Mouse (Mus musculus) neural tube, embryonic 13.5 days (tissue): ENCODE measurements around the gene Iqgap2. TPM values are rescaled to one million over a fixed set of nuclear protein-coding genes. Genes with fewer than 3 reads are reported as not detected.

Experiments
- ATAC-seq: fragments of 200-750 bp; cut with Nextera tagmentation; 2 replicates; pipeline ENCODE4 v1.8.0; 2017; ENCODE audit warnings: low read depth, mild to moderate bottlenecking, moderate TSS enrichment, moderate library complexity
- H3K27ac ChIP-seq: fragments of 300-500 bp; sonication (generic); replicated peaks from 2 replicates; pipeline ENCODE4 v1.5.1; 2015; ENCODE audit warnings: moderate library complexity, mild to moderate bottlenecking, inconsistent platforms
- H3K27me3 ChIP-seq: fragments of 300-500 bp; sonication (generic); 2 replicates; pipeline ENCODE4 v1.6.1; 2015; ENCODE audit warnings: mild to moderate bottlenecking, inconsistent platforms
- H3K36me3 ChIP-seq: fragments of 300-500 bp; sonication (generic); 2 replicates; pipeline ENCODE4 v1.6.1; 2015; ENCODE audit warnings: mild to moderate bottlenecking, inconsistent platforms
- H3K4me1 ChIP-seq: fragments of 300-500 bp; sonication (generic); replicated peaks from 2 replicates; pipeline ENCODE4 v1.6.1; 2015; ENCODE audit warnings: inconsistent platforms
- H3K4me2 ChIP-seq: fragments of 300-500 bp; sonication (generic); 2 replicates; pipeline ENCODE4 v1.6.1; 2015; ENCODE audit warnings: inconsistent platforms, mild to moderate bottlenecking, moderate library complexity
- H3K4me3 ChIP-seq: fragments of 300-500 bp; sonication (generic); 2 replicates; pipeline ENCODE4 v1.5.1; 2015; ENCODE audit warnings: mild to moderate bottlenecking, inconsistent platforms
- H3K9ac ChIP-seq: fragments of 300-500 bp; sonication (generic); 2 replicates; pipeline ENCODE4 v1.6.1; 2015; ENCODE audit warnings: moderate library complexity, mild to moderate bottlenecking, inconsistent platforms
- H3K9me3 ChIP-seq: fragments of 300-500 bp; sonication (generic); 2 replicates; pipeline ENCODE4 v1.6.1; 2016; ENCODE audit warnings: inconsistent platforms
- WGBS: fragments of 180-500 bp; shearing (Covaris S2); methylation state at CpG from one replicate; pipeline ENCODE4 v1.1.7; 2015; 5-methylcytosine and 5-hydroxymethylcytosine counted together
- polyA plus RNA-seq: library from polyadenylated mRNA; unstranded; fragments of >200 nt; fragmentation: Nextera tagmentation; extraction: Ambion mirVana; gene quantifications from 2 replicates; pipeline ENCODE4 v1.2.1, GENCODE M21; 2015

The Iqgap2 gene
- polyA plus RNA-seq, 1 experiment from 2014 or later, result 2.7 TPM

GRCm38 (mm10) chr13:95715356-95715755 is 176.4 kb downstream of the Iqgap2 start:
- Histone ChIP-seq H3K9me3 (no peaks in the 10 kb centered on the region), H3K4me1 (peaks cover 4% of the 10 kb centered on the region; the same call in 1 of the 2 replicates), H3K9ac (no peak overlapping the region), H3K27me3 (no peaks in the 10 kb centered on the region), H3K4me2 (no peak overlapping the region), H3K36me3 (no peaks in the 10 kb centered on the region), H3K4me3 (no peak overlapping the region), H3K27ac (no peak overlapping the region)
- WGBS, result 77% methylated on average over 4 of the region's 4 CpGs
- no peak for ATAC-seq

DNA sequence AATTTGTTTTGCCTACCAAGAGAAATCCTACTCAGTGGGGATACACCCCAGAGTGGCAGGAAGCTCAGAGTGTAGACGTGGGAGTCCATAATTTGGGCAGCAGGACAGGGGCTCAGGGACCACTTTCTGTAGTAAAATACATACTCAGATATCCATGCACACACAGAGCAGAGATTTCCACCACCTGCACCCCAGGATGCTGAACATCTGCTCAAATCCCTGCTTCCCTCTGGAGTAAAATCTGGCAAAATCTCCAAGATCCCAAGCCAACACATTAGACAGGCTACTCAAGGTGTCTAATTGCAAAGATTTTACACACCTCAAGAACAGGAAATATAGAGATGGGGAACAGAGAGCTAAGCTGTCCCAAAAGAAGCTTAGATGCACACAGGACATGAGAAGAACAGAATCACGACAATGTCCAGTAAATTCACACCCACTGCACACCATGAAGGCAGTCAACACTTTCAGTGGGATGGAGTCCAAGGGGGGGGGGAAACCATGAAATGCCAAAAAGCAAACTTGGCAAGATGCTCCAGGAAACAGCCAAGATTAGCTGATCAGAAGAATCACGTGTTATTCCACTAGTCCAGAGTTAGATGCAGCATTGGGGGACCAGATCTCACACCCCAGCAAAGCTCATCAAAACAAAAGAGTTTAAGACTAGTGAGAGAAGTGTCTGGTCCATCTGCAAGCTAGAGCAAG is 177.3 kb downstream of the Iqgap2 start:
- Histone ChIP-seq H3K27me3 (no peaks in the 10 kb centered on the region), H3K4me3 (no peak overlapping the region), H3K4me1 (peaks cover under 1% of the 10 kb centered on the region; the same call in 1 of the 2 replicates), H3K36me3 (no peaks in the 10 kb centered on the region), H3K4me2 (no peak overlapping the region), H3K27ac (no peak overlapping the region), H3K9me3 (no peaks in the 10 kb centered on the region), H3K9ac (no peak overlapping the region)
- no peak for ATAC-seq
- WGBS, result 64% methylated on average over 3 of the region's 3 CpGs

DNA sequence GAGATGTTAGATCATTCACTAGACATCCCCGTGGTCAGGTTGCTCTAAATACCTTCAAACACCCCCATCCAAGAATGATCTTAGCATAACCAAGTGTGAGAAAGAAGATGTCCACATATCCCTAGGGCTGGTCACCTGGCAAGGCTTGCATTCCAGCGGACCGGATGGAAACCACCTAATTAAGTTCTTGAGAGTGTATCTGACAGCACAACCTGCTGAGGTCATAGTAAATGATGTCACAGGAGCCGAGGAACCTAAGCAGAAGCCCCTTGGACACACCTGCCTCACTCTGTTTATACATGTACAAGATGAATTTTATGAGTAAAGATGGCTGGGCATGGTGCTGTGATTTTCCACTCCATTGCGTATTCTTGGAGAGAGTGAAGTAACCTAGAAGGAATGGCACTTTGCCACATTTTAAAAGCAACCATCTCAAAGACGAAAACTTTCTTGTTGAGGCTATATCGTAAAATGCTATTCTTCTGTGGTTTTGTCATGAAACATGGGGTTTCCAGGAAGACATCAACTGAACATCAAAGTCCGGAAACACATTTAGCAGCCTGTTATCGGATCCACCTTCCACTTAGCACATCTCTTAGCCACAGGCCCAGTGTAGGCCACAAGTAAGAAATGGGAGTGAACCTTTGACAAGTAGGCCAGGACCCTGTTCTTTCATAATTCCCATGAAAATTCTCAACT is 179.0 kb downstream of the Iqgap2 start:
- no peaks in the 10 kb centered on the region for H3K9me3 ChIP-seq
- ATAC-seq, result no peak
- H3K27ac ChIP-seq, result no peak overlapping the region
- no peak overlapping the region for H3K4me2 ChIP-seq
- H3K9ac ChIP-seq, result no peak overlapping the region
- H3K36me3 ChIP-seq, result no peaks in the 10 kb centered on the region
- H3K4me1 ChIP-seq, result no peaks in the 10 kb centered on the region; the same call in 1 of the 2 replicates
- H3K27me3 ChIP-seq, result no peaks in the 10 kb centered on the region
- 92% methylated on average over 9 of the region's 9 CpGs for WGBS
- no peak overlapping the region for H3K4me3 ChIP-seq

DNA sequence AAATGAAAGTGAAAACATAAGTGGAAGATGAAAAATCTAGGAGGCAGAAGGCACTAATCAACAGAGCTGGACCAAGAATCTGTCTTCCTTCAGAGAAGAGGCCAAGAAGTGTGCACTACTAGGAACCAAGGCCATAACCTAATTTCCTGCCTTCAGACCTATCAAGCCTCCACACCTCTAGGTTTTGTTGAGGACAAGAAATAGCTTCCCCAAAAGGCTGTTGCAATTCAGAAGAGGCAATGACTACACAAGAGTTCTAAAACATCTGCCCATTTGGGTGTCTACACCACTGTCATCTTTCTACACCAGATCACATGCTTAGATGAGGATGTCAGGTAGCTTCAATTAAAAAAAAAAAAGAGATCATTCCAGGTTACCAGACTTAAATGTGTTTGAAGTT is 179.7 kb downstream of the Iqgap2 start:
- no peak overlapping the region for H3K4me3 ChIP-seq
- no peaks in the 10 kb centered on the region for H3K27me3 ChIP-seq
- no peaks in the 10 kb centered on the region; the same call in 1 of the 2 replicates for H3K4me1 ChIP-seq
- ATAC-seq, result no peak
- H3K36me3 ChIP-seq, result no peaks in the 10 kb centered on the region
- no peak overlapping the region for H3K27ac ChIP-seq
- H3K9me3 ChIP-seq, result no peaks in the 10 kb centered on the region
- H3K9ac ChIP-seq, result no peak overlapping the region
- H3K4me2 ChIP-seq, result no peak overlapping the region

- Histone ChIP-seq H3K4me3 (no peak overlapping the region), H3K9me3 (no peaks in the 10 kb centered on the region), H3K27me3 (no peaks in the 10 kb centered on the region), H3K27ac (no peak overlapping the region), H3K36me3 (no peaks in the 10 kb centered on the region), H3K4me2 (no peak overlapping the region), H3K9ac (no peak overlapping the region), H3K4me1 (no peaks in the 10 kb centered on the region)
- 95% methylated on average over 6 of the region's 6 CpGs for WGBS
- no peak for ATAC-seq
Measured at GRCm38 (mm10) chr13:95705589-95705988, 186.1 kb downstream of the Iqgap2 start.

DNA sequence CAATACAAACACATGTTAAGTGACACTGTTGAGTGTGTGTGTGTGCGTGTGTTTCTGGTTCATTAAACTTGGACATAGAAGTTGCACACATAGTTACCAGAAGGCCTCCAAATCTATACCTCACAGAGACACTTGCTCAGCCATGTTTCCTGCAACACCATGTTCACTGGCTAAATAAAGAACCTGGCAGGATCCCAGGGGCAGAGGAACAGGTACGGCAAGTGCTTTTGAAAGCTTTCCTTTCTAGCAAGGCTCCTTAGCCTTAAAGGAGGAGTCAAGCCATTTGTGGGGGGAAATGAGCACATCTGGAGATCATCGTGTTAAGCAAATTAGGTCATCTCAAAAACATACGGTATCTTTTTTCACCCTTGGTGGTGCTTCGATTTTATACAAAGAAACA is 188.3 kb downstream of the Iqgap2 start:
- H3K27ac ChIP-seq, result no peak overlapping the region
- no peaks in the 10 kb centered on the region for H3K27me3 ChIP-seq
- no peak for ATAC-seq
- H3K4me3 ChIP-seq, result no peak overlapping the region
- no peak overlapping the region for H3K9ac ChIP-seq
- H3K9me3 ChIP-seq, result no peaks in the 10 kb centered on the region
- 81% methylated on average over 5 of the region's 5 CpGs for WGBS
- H3K4me2 ChIP-seq, result no peak overlapping the region
- no peaks in the 10 kb centered on the region for H3K4me1 ChIP-seq
- no peaks in the 10 kb centered on the region for H3K36me3 ChIP-seq

- 25% methylated on average over 6 of the region's 6 CpGs for WGBS
- no peak overlapping the region for H3K9ac ChIP-seq
- H3K4me1 ChIP-seq, result peaks cover 17% of the 10 kb centered on the region; the same call in 1 of the 2 replicates
- H3K36me3 ChIP-seq, result no peaks in the 10 kb centered on the region
- H3K4me2 ChIP-seq, result no peak overlapping the region
- H3K27ac ChIP-seq, result no peak overlapping the region
- H3K4me3 ChIP-seq, result no peak overlapping the region
- H3K27me3 ChIP-seq, result no peaks in the 10 kb centered on the region
- no peaks in the 10 kb centered on the region for H3K9me3 ChIP-seq
- no peak for ATAC-seq
Measured at GRCm38 (mm10) chr13:95697874-95698273, 193.8 kb downstream of the Iqgap2 start.

DNA sequence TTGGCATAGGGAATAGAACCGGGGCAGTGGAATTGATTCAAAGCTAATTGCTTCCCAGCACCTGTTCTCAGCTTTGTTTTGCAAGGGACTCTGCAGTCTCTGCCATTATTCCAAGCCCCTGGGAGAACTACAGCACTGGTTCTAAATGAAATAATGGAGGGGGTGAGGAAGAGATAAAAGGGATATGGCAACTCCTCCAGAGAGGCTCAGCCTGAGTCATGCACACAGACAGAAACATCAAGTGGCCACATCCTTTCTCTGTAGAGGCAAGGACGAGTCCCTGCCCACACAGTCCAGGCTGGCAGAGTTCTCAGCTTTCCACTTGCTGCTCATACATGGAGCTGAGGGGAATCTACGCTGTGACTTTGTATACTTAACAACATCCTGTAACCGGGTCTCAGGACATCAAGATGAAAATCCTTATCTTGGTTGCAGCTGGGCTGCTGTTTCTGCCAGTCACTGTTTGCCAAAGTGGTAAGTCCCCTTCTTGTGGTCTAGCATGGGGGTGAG is 195.0 kb downstream of the Iqgap2 start, which contains the start of gene F2rl2:
TSS of gene F2rl2 (plus strand) at position 200 of the 510 bp plus-strand sequence.
- Histone ChIP-seq H3K4me1 (peaks cover 24% of the 10 kb centered on the region; the same call in 1 of the 2 replicates), H3K27ac (peak within 1 kb of the TSS; percentile 15), H3K4me3 (no peak within 1 kb of the TSS), H3K9ac (no peak within 1 kb of the TSS), H3K4me2 (no peak within 1 kb of the TSS), H3K36me3 (no peaks in the 10 kb centered on the region), H3K9me3 (no peaks in the 10 kb centered on the region), H3K27me3 (no peaks in the 10 kb centered on the region)
- 51% methylated on average over 4 of the region's 4 CpGs for WGBS
- ATAC-seq, result peak; percentile 59; the same call in 1 of the 2 replicates

DNA sequence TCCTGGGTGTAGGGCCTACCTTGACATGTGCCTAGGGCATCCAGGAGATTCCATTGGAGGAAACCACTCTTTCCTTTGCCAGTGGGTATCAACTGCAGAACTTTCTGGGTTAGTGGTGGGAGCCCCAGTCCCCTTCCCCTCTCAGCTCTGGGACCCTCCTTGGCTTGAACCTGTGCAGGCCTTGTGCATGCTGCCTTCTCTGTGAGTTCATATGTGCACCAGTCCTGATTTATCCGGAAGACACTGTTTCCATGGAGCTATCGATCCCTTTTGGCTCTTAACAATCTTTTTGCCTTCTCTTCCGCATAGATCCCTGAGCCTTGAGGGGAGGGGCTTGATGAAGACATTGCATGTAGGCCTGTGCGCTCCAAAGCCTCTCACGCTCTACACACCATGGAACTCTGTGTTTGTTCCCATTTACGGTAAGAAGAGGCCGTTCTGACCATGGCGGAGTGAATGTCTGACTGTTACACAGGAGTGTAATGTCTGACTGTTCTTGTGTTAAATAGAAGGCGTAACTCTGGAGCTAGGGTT is 195.5 kb downstream of the Iqgap2 start:
- ATAC-seq, result peak; percentile 50
- Histone ChIP-seq H3K4me1 (peaks cover 24% of the 10 kb centered on the region; the same call in 1 of the 2 replicates), H3K27me3 (no peaks in the 10 kb centered on the region), H3K4me3 (no peak overlapping the region), H3K36me3 (no peaks in the 10 kb centered on the region), H3K27ac (peak overlapping the region; percentile 6; the same call in 1 of the 2 replicates), H3K9me3 (no peaks in the 10 kb centered on the region), H3K9ac (no peak overlapping the region), H3K4me2 (no peak overlapping the region)
- WGBS, result 72% methylated on average over 9 of the region's 9 CpGs

- Histone ChIP-seq H3K9me3 (no peaks in the 10 kb centered on the region), H3K4me3 (no peak overlapping the region), H3K9ac (no peak overlapping the region), H3K4me2 (no peak overlapping the region), H3K36me3 (no peaks in the 10 kb centered on the region), H3K27me3 (no peaks in the 10 kb centered on the region), H3K4me1 (peaks cover 18% of the 10 kb centered on the region; the same call in 1 of the 2 replicates), H3K27ac (0 out of 2 replicates have a peak overlapping the region, but pooled peaks have one; percentile 14)
- WGBS, result 73% methylated on average over 8 of the region's 8 CpGs
- no peak for ATAC-seq
Measured at GRCm38 (mm10) chr13:95692201-95692600, 199.5 kb downstream of the Iqgap2 start.

DNA sequence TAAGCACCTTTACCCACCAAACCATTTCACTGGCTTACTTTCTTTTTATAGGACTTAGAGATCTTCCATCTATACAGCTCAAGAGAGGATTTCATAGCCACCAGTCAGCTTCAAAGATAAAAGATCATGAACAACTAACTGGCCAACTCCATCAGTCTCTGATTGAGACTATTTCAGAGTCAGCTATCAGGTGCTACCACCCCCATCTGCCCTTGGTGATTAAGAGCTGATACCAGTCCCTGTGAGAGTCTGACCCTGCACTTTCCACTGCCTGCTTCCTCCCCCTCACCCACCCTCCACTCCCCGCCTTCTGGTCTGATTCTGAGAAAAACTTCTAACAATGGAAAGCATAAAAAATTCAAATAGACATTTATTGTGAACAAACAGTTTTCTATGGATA is 203.1 kb downstream of the Iqgap2 start:
- 85% methylated on average over 1 of the region's 1 CpGs for WGBS
- no peak for ATAC-seq
- Histone ChIP-seq H3K4me3 (no peak overlapping the region), H3K27ac (no peak overlapping the region), H3K36me3 (no peaks in the 10 kb centered on the region), H3K9ac (no peak overlapping the region), H3K4me2 (no peak overlapping the region), H3K4me1 (peaks cover 11% of the 10 kb centered on the region; the same call in 1 of the 2 replicates), H3K27me3 (no peaks in the 10 kb centered on the region), H3K9me3 (no peaks in the 10 kb centered on the region)

DNA sequence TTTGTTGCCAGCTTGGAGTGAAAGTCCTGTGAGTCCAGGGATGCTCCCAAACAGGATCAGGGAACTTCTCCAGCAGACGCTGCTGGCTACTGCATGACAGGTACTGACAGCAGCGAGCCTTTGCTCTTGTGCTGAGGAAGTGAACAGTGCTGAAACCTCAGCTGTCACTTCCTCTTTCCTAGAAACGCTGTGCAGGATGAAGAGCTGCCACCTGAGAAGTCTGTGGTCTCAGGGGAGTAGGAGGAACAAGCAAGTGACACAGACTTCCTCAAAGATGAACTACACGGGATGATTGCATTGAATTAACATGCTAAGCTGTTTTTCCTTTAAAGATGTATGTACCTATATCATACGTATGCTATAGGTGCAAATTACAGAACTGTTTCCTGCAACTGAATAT is 206.0 kb downstream of the Iqgap2 start:
- Histone ChIP-seq H3K9me3 (no peaks in the 10 kb centered on the region), H3K36me3 (no peaks in the 10 kb centered on the region), H3K27ac (no peak overlapping the region), H3K4me1 (no peaks in the 10 kb centered on the region), H3K4me2 (no peak overlapping the region), H3K27me3 (no peaks in the 10 kb centered on the region), H3K4me3 (no peak overlapping the region), H3K9ac (no peak overlapping the region)
- 87% methylated on average over 5 of the region's 5 CpGs for WGBS
- ATAC-seq, result no peak
